Mouse (Mus musculus): ENCODE measurements at regions not wholly inside any gene's neighbourhood (a gene's known extent, or its start where the extent isn't known, plus 50 kb on each side); places are given as distances from the start of the nearest gene placed in this dataset.

DNA sequence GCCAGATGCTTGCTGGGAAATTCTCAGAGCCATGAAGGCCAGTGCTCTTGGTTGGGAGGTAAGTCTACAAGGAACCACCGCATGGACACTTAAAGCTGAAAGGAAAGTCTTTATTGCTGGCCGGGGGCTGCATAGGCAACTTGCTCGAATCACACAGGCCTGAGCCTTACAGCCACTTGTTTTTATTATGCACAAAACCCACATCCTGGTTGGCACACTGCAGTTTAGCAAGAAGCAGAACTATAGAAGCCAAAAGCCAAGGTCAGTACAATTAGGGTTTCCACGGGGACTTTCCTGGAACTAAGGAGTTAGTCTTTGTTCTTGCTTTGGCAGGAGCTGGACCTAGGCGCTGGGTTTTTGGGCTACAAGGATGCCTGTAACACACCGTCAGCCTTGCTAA, 132.7 kb downstream of the Diras2 start:
- H3K4me1 ChIP-seq (replicated peaks): 0 out of 2 replicates have a peak, but pooled peaks cover 4% of the 10 kb centered on the region
- WGBS: 79% methylated on average over 6 of the region's 6 CpGs
- no peaks in the 10 kb centered on the region for H3K9me3 ChIP-seq

DNA sequence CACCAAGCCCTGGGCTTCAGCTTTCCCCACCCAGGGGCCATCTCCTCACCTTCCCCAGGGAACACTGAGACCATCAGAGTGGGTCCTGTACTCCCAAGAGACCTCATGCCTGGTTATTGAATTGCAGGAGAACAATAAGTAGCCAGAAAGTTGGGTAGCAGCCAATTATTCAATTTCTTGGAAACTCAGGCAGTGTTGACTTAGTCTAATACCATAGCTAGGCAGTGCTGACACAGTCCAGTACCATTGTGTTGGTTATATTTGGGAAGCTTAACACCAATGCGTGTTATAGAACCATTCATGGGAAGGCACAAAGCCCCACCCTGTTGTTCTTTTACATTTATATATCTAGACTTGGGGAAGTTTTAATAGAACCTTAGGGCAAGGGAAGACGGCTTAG, 131.9 kb downstream of the Diras2 start:
- no peak for ATAC-seq (ENCODE audit: insufficient number of reproducible peaks, insufficient read depth, low FRiP score, low TSS enrichment, low read depth)
- H3K9ac ChIP-seq (replicated peaks): no peak overlapping the region
- H3K4me1 ChIP-seq (replicated peaks): 0 out of 2 replicates have a peak, but pooled peaks cover 4% of the 10 kb centered on the region
- no peak overlapping the region for H3K4me2 ChIP-seq
- no peak overlapping the region for H3K4me3 ChIP-seq (replicated peaks)
- no peaks in the 10 kb centered on the region for H3K9me3 ChIP-seq
- 92% methylated on average over 2 of the region's 2 CpGs for WGBS
- H3K27ac ChIP-seq: no peak overlapping the region
- no peaks in the 10 kb centered on the region for H3K27me3 ChIP-seq
- no peaks in the 10 kb centered on the region for H3K36me3 ChIP-seq

More for the DNA sequence above, 132.7 kb downstream of the Diras2 start:
- no peak overlapping the region for H3K9ac ChIP-seq (replicated peaks)
- no peak overlapping the region for H3K4me2 ChIP-seq
- H3K4me3 ChIP-seq (replicated peaks): no peak overlapping the region
- no peak for ATAC-seq (ENCODE audit: insufficient number of reproducible peaks, insufficient read depth, low FRiP score, low TSS enrichment, low read depth)
- H3K36me3 ChIP-seq: no peaks in the 10 kb centered on the region
- H3K27ac ChIP-seq: no peak overlapping the region
- H3K27me3 ChIP-seq: no peaks in the 10 kb centered on the region

DNA sequence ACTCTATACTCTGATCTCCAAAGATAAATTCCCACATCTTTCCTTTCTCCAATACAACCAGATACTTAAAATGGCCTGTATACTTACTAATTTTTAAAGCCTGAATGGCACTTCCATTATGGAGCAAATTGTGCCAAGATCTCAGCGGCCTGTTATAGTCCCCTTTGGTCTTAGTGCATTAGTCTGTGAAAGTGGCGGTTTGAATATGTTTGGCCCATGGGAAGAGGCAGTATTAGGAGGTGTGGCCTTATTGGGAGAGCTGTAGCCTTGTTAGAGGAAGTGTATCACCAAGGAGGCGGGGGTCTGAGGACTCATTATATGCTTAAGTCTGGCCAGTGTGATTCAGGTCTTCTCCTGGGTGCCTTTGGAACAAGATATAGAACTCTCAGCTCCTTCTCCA, 127.3 kb downstream of the Diras2 start:
- 78% methylated on average over 3 of the region's 3 CpGs for WGBS
- Histone ChIP-seq H3K36me3 (no peaks in the 10 kb centered on the region), H3K4me3 (replicated peaks) (no peak overlapping the region), H3K9ac (replicated peaks) (no peak overlapping the region), H3K4me1 (replicated peaks) (no peaks in the 10 kb centered on the region; the same call in 1 of the 2 replicates), H3K27ac (no peak overlapping the region), H3K4me2 (no peak overlapping the region), H3K9me3 (no peaks in the 10 kb centered on the region), H3K27me3 (no peaks in the 10 kb centered on the region)
- no peak for ATAC-seq (ENCODE audit: insufficient number of reproducible peaks, insufficient read depth, low FRiP score, low TSS enrichment, low read depth)

DNA sequence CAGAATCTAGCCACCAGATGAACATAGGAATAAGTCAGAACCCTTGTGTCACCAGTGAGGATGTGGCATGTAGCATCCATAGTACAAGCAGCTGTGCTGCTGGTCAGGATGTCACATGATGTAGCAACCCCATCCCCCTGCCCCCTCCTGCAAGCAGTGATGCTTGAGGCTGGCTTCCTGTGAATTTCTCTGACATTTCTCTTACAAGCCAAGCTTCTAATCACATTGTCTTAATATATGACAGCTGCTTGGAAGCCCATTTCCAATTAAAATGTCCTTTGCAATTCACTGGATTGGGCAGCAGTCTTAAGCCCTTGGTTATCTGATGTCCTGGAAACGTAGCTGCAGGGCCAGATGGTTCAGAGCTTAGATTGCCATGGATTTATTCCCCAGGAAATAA, 114.8 kb downstream of the Diras2 start:
- 52% methylated on average over 1 of the region's 1 CpGs for WGBS

DNA sequence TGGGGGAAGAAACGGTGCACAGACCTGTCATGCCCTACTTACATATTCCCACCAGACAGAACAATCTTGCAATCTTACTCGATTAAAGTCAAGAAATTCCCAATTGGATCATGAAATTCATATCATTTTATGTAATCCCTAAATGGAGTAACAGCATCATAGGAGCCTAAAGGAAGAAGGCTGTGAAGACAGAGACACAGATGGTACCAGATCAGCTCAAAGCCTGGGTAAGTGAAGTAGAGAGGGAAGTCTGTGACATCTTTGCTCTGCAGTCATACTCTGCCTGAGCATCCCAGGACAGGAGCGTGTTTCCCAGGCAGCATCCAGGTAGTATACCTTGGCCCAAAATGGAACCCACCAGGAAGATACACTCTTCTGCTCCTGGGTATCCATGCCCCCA, 108.6 kb downstream of the Diras2 start:
- Histone ChIP-seq H3K36me3 (no peaks in the 10 kb centered on the region), H3K9ac (replicated peaks) (no peak overlapping the region), H3K4me1 (replicated peaks) (no peaks in the 10 kb centered on the region), H3K27me3 (0 out of 2 replicates have a peak, but pooled peaks cover 3% of the 10 kb centered on the region), H3K9me3 (no peaks in the 10 kb centered on the region), H3K27ac (no peak overlapping the region), H3K4me2 (no peak overlapping the region), H3K4me3 (replicated peaks) (no peak overlapping the region)
- WGBS: 91% methylated on average over 3 of the region's 3 CpGs
- no peak for ATAC-seq (ENCODE audit: insufficient number of reproducible peaks, insufficient read depth, low FRiP score, low TSS enrichment, low read depth)

More for the DNA sequence above, 114.8 kb downstream of the Diras2 start:
- H3K27me3 ChIP-seq: no peaks in the 10 kb centered on the region; the same call in 1 of the 2 replicates
- H3K36me3 ChIP-seq: no peaks in the 10 kb centered on the region
- H3K9ac ChIP-seq (replicated peaks): no peak overlapping the region
- ATAC-seq (ENCODE audit: insufficient number of reproducible peaks, insufficient read depth, low FRiP score, low TSS enrichment, low read depth): no peak
- H3K4me1 ChIP-seq (replicated peaks): no peaks in the 10 kb centered on the region
- H3K27ac ChIP-seq: no peak overlapping the region
- H3K4me2 ChIP-seq: no peak overlapping the region
- peaks cover 15% of the 10 kb centered on the region; the same call in 1 of the 2 replicates for H3K9me3 ChIP-seq
- no peak overlapping the region for H3K4me3 ChIP-seq (replicated peaks)

DNA sequence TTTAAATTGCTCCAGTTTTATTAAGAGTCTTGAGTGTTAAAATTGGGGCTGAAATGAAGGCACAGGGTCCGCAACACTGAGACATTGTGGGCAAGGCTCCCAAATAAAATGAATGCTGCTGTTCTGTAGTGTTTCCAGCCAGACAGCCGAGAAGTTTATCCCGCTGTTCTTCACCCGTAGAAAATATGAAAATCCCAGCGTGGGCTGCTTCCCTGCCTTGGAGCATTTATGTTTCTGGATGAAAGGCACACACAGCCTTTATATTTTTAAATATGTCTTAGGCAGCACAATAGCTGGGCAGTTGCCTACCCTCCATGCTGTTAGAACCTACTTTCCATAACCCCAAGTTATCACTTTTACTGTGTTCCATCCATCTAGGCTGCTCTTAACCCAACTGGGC, 102.6 kb downstream of the Diras2 start:
- ATAC-seq (ENCODE audit: insufficient number of reproducible peaks, insufficient read depth, low FRiP score, low TSS enrichment, low read depth): no peak
- H3K9ac ChIP-seq (replicated peaks): no peak overlapping the region
- no peaks in the 10 kb centered on the region for H3K4me1 ChIP-seq (replicated peaks)
- H3K36me3 ChIP-seq: no peaks in the 10 kb centered on the region
- no peaks in the 10 kb centered on the region for H3K9me3 ChIP-seq
- H3K27ac ChIP-seq: no peak overlapping the region
- H3K4me2 ChIP-seq: no peak overlapping the region
- WGBS: 91% methylated on average over 5 of the region's 5 CpGs
- no peak overlapping the region for H3K4me3 ChIP-seq (replicated peaks)
- 0 out of 2 replicates have a peak, but pooled peaks cover 3% of the 10 kb centered on the region for H3K27me3 ChIP-seq

DNA sequence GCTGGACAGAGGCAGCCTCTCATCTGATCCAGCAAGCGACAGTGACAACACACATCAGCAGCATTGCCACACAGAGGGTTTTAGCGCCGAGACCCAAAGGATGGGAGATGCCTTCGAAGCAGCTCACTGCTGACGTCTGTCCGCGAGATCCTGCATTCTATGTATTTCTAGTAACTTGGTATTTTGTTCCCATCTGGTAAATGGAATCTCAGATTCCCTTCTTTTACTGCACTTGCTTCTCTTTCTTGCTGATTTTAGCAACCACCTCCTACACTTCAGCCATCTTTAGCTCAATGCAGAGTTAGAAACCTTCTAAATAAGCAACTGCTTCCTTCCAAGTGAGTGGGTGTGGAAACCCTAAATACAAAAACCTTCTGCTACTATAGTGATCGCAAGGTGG, 94.3 kb downstream of the Diras2 start:
- no peak overlapping the region for H3K4me2 ChIP-seq
- no peaks in the 10 kb centered on the region for H3K27me3 ChIP-seq
- H3K4me1 ChIP-seq (replicated peaks): no peaks in the 10 kb centered on the region
- H3K27ac ChIP-seq: no peak overlapping the region
- H3K9me3 ChIP-seq: no peaks in the 10 kb centered on the region
- H3K9ac ChIP-seq (replicated peaks): no peak overlapping the region
- H3K36me3 ChIP-seq: no peaks in the 10 kb centered on the region
- WGBS: 76% methylated on average over 8 of the region's 8 CpGs
- no peak for ATAC-seq (ENCODE audit: insufficient number of reproducible peaks, insufficient read depth, low FRiP score, low TSS enrichment, low read depth)
- no peak overlapping the region for H3K4me3 ChIP-seq (replicated peaks)

DNA sequence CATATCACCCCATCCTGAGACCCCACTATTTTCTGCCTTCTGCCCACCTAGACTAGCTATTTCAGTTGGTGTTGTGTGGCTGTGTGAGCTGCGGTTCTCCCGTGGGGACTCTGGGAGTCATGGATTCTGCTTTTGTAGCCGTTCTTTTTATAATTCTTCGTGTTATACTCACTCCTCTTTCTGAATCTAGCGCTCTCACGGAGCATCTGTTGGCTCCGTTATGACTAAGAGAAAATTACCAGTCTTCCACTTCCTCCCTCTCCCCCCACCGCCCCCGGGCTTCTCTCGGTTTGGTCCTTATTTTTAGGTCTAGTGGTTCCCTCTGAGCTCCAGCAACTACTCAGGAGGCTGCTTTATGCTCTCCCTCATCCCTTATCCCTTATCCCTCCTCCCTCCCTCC, 85.6 kb downstream of the Diras2 start:
- no peaks in the 10 kb centered on the region for H3K27me3 ChIP-seq
- WGBS: 87% methylated on average over 10 of the region's 10 CpGs
- H3K36me3 ChIP-seq: no peaks in the 10 kb centered on the region
- no peak overlapping the region for H3K4me2 ChIP-seq
- H3K9me3 ChIP-seq: no peaks in the 10 kb centered on the region
- no peak for ATAC-seq (ENCODE audit: insufficient number of reproducible peaks, insufficient read depth, low FRiP score, low TSS enrichment, low read depth)
- H3K4me3 ChIP-seq (replicated peaks): no peak overlapping the region
- H3K27ac ChIP-seq: no peak overlapping the region
- H3K4me1 ChIP-seq (replicated peaks): no peaks in the 10 kb centered on the region
- H3K9ac ChIP-seq (replicated peaks): no peak overlapping the region

DNA sequence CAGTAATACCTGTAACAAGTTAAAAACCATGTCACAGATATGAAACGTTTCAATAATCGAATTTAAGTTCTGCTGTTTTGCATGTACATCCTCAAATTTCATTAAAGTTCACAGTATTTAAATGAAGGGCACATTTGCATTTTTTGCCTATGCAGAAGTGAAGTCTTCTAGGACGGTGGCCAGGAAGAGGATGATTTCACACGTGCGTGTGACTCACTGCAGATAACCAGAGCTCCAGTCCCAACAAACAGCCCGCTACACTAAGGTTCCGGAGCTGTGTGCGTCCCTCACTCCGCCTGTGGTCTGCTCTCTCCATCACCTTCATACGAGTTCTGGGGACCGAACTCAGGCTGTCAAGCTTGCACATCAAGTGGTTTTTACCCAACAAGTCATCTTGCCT, 82.2 kb downstream of the Diras2 start:
- H3K27me3 ChIP-seq: no peaks in the 10 kb centered on the region
- no peak overlapping the region for H3K27ac ChIP-seq
- no peak overlapping the region for H3K4me2 ChIP-seq
- H3K36me3 ChIP-seq: no peaks in the 10 kb centered on the region
- H3K9ac ChIP-seq (replicated peaks): no peak overlapping the region
- WGBS: 82% methylated on average over 11 of the region's 11 CpGs
- no peak for ATAC-seq (ENCODE audit: insufficient number of reproducible peaks, insufficient read depth, low FRiP score, low TSS enrichment, low read depth)
- H3K9me3 ChIP-seq: no peaks in the 10 kb centered on the region
- H3K4me1 ChIP-seq (replicated peaks): peaks cover 4% of the 10 kb centered on the region; the same call in 1 of the 2 replicates
- H3K4me3 ChIP-seq (replicated peaks): no peak overlapping the region

DNA sequence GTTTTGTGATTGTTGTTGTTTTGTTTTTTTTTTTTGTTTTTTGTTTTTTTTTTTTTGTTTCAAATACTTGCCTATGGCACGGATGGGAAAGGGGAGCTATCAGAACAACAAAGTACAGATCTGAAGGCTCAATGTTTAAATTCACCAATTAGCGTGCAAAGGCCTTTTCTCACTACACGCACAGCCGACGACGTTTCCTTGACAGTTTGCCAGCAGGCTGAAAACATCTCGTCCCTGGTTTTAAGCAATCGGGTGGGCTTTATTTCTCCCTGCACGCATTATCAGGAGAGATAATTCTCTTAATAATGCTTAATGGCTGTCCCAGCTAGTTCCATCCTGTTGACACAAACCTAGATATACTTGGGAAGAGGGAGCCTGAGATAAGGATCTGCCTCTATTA, 79.6 kb downstream of the Diras2 start:
- no peak for ATAC-seq (ENCODE audit: insufficient number of reproducible peaks, insufficient read depth, low FRiP score, low TSS enrichment, low read depth)
- H3K9me3 ChIP-seq: no peaks in the 10 kb centered on the region
- WGBS: 79% methylated on average over 9 of the region's 9 CpGs
- H3K4me1 ChIP-seq (replicated peaks): peaks cover 11% of the 10 kb centered on the region
- no peak overlapping the region for H3K4me3 ChIP-seq (replicated peaks)
- H3K4me2 ChIP-seq: no peak overlapping the region
- H3K27ac ChIP-seq: no peak overlapping the region
- H3K36me3 ChIP-seq: no peaks in the 10 kb centered on the region
- H3K9ac ChIP-seq (replicated peaks): no peak overlapping the region
- H3K27me3 ChIP-seq: no peaks in the 10 kb centered on the region

DNA sequence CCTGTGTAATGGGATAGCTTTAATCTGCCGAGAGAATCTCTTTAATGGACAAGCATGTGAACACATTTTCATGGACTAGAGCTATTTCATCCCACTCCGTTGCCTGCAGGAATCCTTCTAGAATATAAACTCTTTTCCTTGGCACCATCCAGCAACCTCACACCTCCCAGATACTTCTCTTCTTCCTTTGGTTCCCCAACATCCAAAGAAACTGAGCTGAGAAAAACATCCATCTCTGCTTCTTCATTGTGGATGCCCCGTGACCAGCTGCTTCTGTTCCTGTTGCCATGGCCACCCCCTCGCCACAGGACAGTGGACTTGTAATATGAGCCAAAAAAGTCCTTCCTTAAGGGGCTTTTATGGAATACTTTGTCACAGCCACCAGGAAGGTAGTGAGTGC, 78.8 kb downstream of the Diras2 start:
- H3K9me3 ChIP-seq: no peaks in the 10 kb centered on the region
- H3K9ac ChIP-seq (replicated peaks): no peak overlapping the region
- no peaks in the 10 kb centered on the region for H3K27me3 ChIP-seq
- WGBS: 52% methylated on average over 4 of the region's 4 CpGs
- no peak overlapping the region for H3K4me2 ChIP-seq
- ATAC-seq (ENCODE audit: insufficient number of reproducible peaks, insufficient read depth, low FRiP score, low TSS enrichment, low read depth): no peak
- no peaks in the 10 kb centered on the region for H3K36me3 ChIP-seq
- peaks cover 11% of the 10 kb centered on the region for H3K4me1 ChIP-seq (replicated peaks)
- no peak overlapping the region for H3K4me3 ChIP-seq (replicated peaks)
- no peak overlapping the region for H3K27ac ChIP-seq

Measured in limb, embryonic 12.5 days (tissue).